Mouse (Mus musculus): ENCODE data around the gene Apobr.

DNA sequence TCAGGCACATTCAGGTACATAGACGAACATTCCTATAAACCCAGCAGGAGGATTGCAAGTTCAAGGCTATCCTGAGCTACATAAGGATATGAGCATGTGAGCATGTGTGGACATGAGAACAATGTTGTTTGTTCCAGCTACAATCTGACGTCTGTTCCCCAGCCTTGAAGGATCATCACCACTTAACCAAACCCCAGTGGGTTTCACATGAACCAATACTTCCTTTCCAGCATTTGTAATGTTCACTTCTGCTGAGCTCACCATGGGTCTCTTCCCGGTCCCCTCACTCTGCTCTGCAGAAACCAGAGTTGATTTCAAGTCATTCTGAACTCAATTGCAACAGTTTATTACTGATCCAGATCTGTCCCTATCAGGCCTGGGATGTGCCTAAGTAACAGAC lies 17.9 kb downstream of the Apobr start:
- no peak for TF ChIP-seq POLR2A (IDR thresholded peaks at IDR 0.05; ENCODE audit: borderline replicate concordance, insufficient read depth, low read length)
- no peak for TF ChIP-seq CTCF (IDR thresholded peaks at IDR 0.05; ENCODE audit: borderline replicate concordance, insufficient read depth, low read depth, low read length)
